Mouse (Mus musculus): ENCODE measurements around the gene Rpl9-ps6. TPM values are rescaled to one million over a fixed set of nuclear protein-coding genes. Genes with fewer than 3 reads are reported as not detected.
"Not testable (repeated sequence)": the region's sequence is repeated elsewhere in the genome, so short reads cannot be mapped to it uniquely, and the experiment has no call there.

The Rpl9-ps6 gene
- polyA plus RNA-seq, 1 experiment from 2014 or later = 72.3 TPM

- peaks cover under 1% of the 10 kb centered on the region; the same call in 1 of the 2 replicates for H3K4me1 ChIP-seq
- ATAC-seq (ENCODE audit: low FRiP score, low read depth) = no peak
- H3K27me3 ChIP-seq = no peaks in the 10 kb centered on the region
- no peak overlapping the region for H3K9ac ChIP-seq (replicated peaks)
- WGBS = 87% methylated on average over 8 of the region's 8 CpGs
- H3K4me3 ChIP-seq = no peak overlapping the region
- peaks cover 42% of the 10 kb centered on the region for H3K36me3 ChIP-seq
- no peak overlapping the region for H3K27ac ChIP-seq (replicated peaks)
- H3K9me3 ChIP-seq = no peaks in the 10 kb centered on the region
- no peak overlapping the region for H3K4me2 ChIP-seq (replicated peaks)
Measured at GRCm38 (mm10) chr19:32493471-32493870, 27.1 kb upstream of the Rpl9-ps6 start.

DNA sequence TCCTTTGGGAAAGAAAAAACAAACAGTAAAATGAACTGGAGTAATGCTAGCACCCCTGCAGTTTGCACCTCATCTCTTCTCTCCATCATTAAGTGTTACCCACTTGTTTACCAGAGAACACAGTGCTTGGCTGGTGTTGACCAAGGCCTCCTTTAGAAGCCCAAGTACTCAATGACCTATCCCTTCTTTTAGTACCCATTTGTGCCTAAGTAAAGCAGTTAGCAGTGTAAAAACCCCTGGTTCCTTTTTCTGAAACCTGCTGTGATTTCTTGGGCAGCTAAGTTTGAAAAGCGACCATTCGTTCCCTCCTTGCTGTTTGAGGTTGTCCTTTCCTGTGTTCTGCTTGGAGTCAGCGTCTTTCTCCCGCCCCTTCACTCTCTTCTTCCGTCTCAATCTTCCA, 26.6 kb upstream of the Rpl9-ps6 start:
- no peak overlapping the region for H3K27ac ChIP-seq (replicated peaks)
- H3K9me3 ChIP-seq = no peaks in the 10 kb centered on the region
- ATAC-seq (ENCODE audit: low FRiP score, low read depth) = no peak
- 90% methylated on average over 5 of the region's 5 CpGs for WGBS
- H3K36me3 ChIP-seq = peaks cover 37% of the 10 kb centered on the region
- peaks cover 4% of the 10 kb centered on the region; the same call in 1 of the 2 replicates for H3K4me1 ChIP-seq
- H3K9ac ChIP-seq (replicated peaks) = no peak overlapping the region
- no peak overlapping the region for H3K4me2 ChIP-seq (replicated peaks)
- H3K4me3 ChIP-seq = no peak overlapping the region
- no peaks in the 10 kb centered on the region for H3K27me3 ChIP-seq

DNA sequence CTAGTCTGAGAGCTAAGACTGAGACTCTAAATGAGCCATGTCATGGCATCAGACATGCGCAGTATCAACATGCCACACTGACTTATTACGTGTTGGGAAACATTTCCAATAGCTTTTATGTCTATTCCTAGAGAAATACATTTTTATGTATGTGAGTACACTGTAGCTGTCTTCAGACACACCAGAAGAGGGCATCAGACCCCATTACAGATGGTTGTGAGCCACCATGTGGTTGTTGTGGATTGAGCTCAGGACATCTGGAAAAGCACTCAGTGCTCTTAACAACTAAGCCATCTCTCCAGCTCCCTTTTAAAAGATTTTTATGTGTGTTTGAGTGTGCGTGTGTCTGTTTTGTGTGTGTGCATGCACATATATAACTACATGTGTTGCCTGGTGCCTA, 26.0 kb upstream of the Rpl9-ps6 start:
- ATAC-seq (ENCODE audit: low FRiP score, low read depth) = no peak
- Histone ChIP-seq H3K4me1 (peaks cover 10% of the 10 kb centered on the region), H3K4me3 (no peak overlapping the region), H3K36me3 (peaks cover 35% of the 10 kb centered on the region), H3K9ac (replicated peaks) (no peak overlapping the region), H3K27me3 (no peaks in the 10 kb centered on the region), H3K27ac (replicated peaks) (no peak overlapping the region), H3K4me2 (replicated peaks) (no peak overlapping the region), H3K9me3 (no peaks in the 10 kb centered on the region)
- 98% methylated on average over 3 of the region's 3 CpGs for WGBS

GRCm38 (mm10) chr19:32490976-32491375, 24.6 kb upstream of the Rpl9-ps6 start:
- Histone ChIP-seq H3K4me3 (no peak overlapping the region), H3K9me3 (no peaks in the 10 kb centered on the region), H3K4me1 (peaks cover 19% of the 10 kb centered on the region), H3K27ac (replicated peaks) (no peak overlapping the region), H3K27me3 (no peaks in the 10 kb centered on the region), H3K4me2 (replicated peaks) (no peak overlapping the region), H3K36me3 (peaks cover 35% of the 10 kb centered on the region), H3K9ac (replicated peaks) (no peak overlapping the region)
- no peak for ATAC-seq (ENCODE audit: low FRiP score, low read depth)
- 90% methylated on average over 2 of the region's 2 CpGs for WGBS

DNA sequence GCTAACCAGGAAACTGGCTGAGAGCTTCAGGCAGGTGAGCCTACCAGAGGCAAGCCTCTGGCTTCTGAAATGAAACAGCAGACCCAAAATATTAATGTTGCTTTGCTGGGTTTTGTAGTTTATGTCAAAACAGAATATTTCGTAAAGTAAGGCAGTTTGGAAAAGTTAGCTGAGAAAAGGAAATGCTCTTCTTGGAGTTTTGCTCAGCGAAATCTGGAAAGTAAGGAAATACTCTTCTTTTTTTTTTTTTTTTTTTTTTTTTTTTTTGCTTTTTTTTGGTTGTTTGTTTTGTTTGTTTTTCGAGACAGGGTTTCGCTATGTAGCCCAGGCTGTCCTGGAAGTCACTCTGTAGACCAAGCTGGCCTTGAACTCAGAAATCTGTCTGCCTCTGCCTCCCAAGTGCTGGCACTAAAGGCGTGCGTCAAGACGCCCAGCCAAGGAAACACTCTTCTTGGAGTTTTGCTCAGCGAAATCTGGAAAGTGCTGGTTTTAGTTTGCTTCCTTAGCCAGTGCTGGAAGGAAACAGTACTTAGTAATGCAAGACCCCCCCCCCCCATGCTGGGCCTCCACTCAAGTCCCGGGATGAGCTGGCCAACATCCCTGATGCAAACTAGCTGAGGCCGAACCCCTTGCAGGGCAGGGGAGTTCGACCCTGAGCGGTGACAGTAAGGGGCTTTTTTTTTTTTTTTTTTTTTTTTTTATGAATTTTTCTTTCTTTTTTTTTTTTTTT, 23.0 kb upstream of the Rpl9-ps6 start:
- ATAC-seq (ENCODE audit: low FRiP score, low read depth) = no peak
- Histone ChIP-seq H3K36me3 (peaks cover 20% of the 10 kb centered on the region), H3K9me3 (no peaks in the 10 kb centered on the region), H3K9ac (replicated peaks) (no peak overlapping the region), H3K4me1 (peaks cover 23% of the 10 kb centered on the region), H3K4me3 (no peak overlapping the region), H3K4me2 (replicated peaks) (no peak overlapping the region), H3K27ac (replicated peaks) (no peak overlapping the region), H3K27me3 (no peaks in the 10 kb centered on the region)
- 90% methylated on average over 12 of the region's 12 CpGs for WGBS

DNA sequence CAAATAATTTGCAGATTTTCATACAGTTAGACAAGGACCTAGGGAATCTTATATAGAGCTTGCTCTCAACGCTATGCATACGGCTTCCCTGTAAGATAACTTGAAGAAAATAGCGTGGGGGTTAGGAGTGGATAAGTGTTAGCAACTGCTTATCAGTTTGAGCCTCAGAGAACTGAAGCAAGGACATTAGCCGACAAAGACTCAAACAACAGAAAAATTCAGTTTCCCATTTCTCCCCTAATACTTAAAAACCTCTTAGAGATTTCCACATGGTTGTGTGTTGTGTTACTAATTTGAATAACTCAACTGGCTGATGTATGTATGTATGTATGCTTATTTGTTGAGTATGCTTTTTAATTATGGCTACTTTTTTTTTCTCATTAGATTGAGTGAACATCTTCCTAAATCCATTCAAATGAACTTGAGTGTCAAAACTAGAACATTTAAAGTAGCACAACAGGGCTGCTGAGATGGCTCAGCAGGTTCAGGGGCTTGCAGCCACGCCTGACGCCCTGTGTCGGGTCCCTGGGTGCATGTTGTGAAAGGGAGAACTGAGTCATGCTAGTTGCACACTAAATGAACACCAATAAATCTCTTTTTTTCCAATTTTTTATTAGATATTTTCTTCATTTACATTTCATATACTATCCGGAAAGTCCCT, 21.3 kb upstream of the Rpl9-ps6 start:
- 0 out of 2 replicates have a peak overlapping the region, but pooled peaks have one; percentile 2 for H3K4me3 ChIP-seq
- peaks cover 23% of the 10 kb centered on the region for H3K4me1 ChIP-seq
- H3K9ac ChIP-seq (replicated peaks) = no peak overlapping the region
- no peak overlapping the region for H3K27ac ChIP-seq (replicated peaks)
- no peaks in the 10 kb centered on the region for H3K9me3 ChIP-seq
- no peak for ATAC-seq (ENCODE audit: low FRiP score, low read depth)
- peaks cover 10% of the 10 kb centered on the region; the same call in 1 of the 2 replicates for H3K36me3 ChIP-seq
- peak overlapping the region; percentile 78 for H3K4me2 ChIP-seq (replicated peaks)
- 92% methylated on average over 8 of the region's 8 CpGs for WGBS
- no peaks in the 10 kb centered on the region for H3K27me3 ChIP-seq

GRCm38 (mm10) chr19:32486106-32486724, 19.8 kb upstream of the Rpl9-ps6 start:
- H3K9me3 ChIP-seq, H3K36me3 ChIP-seq, H3K27me3 ChIP-seq: not testable (repeated sequence)
- H3K4me2 ChIP-seq (replicated peaks) = peak overlapping the region; percentile 78
- peak overlapping the region; percentile 68 for H3K9ac ChIP-seq (replicated peaks)
- peak overlapping the region; percentile 68 for H3K4me3 ChIP-seq
- peaks cover 23% of the 10 kb centered on the region for H3K4me1 ChIP-seq
- ATAC-seq (ENCODE audit: low FRiP score, low read depth) = peak; percentile 86
- under 1% methylated on average over 47 of the region's 47 CpGs for WGBS
- H3K27ac ChIP-seq (replicated peaks) = peak overlapping the region; percentile 93

DNA sequence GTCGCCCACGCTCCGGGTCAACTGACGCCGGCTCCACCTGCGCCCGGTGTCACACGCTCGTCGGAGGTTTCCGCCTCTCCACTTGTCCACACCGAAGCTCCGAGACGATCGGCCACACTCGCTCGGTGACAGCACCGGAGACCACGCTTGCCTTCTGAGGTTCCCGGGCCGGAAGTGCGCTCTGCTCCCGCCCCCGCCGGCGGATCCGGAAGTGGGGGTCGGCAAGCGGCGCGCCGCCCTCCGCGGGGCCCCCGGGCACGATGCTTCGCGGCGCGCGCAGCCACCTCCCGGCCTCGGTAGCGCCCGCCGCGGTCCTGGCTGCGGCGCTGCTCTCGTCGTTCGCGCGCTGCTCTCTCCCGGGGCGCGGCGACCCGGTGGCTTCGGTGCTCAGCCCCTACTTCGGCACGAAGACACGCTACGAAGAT, 19.3 kb upstream of the Rpl9-ps6 start, which contains the start of gene Minpp1:
Minpp1 (plus strand) TSS at position 89 of the 425 bp plus-strand sequence.
- H3K4me2 ChIP-seq (replicated peaks) = peak within 1 kb of the TSS; percentile 78
- H3K9ac ChIP-seq (replicated peaks) = peak within 1 kb of the TSS; percentile 68
- WGBS = 1% methylated on average over 62 of the region's 64 CpGs
- H3K27ac ChIP-seq (replicated peaks) = peak within 1 kb of the TSS; percentile 93
- no peaks in the 10 kb centered on the region for H3K27me3 ChIP-seq
- H3K9me3 ChIP-seq = no peaks in the 10 kb centered on the region
- peaks cover 23% of the 10 kb centered on the region for H3K4me1 ChIP-seq
- peak within 1 kb of the TSS; percentile 68 for H3K4me3 ChIP-seq
- no peaks in the 10 kb centered on the region for H3K36me3 ChIP-seq
- ATAC-seq (ENCODE audit: low FRiP score, low read depth) = peak; percentile 93

DNA sequence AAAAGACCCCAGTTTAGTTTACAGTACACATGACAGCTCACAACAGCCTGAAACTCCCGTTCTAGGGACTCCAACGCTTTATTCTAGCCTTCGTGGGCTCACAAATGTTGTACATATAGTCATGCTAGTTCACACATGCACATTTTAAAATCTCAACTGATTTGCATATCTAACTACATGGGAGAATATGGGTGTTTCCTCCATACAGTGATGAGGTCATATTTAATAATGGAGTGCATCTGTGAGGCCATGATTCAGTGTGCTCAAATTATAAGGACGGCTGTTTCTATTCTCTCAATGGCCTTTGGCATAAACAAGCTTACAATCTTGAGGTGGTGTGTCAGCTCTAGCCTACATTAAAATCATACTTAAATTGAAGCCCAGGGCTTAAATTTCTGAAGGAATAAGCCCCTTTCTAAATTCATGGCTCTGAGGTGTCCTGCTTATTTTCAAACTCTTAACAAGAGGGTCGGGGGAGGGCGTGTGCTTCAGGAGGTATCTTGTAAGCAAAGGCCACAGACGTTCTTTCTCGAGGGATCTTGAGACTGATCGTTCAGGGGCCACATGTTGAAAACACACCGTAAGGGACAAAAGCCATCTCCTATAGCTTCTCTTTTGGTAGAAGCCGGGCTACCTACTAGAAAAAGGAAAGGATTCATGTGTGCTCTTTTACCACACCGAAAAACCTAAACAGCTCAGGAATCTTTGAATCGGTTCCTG, 18.7 kb upstream of the Rpl9-ps6 start:
- Histone ChIP-seq H3K27me3 (no peaks in the 10 kb centered on the region), H3K27ac (replicated peaks) (peak overlapping the region; percentile 93), H3K4me1 (peaks cover 23% of the 10 kb centered on the region), H3K9me3 (no peaks in the 10 kb centered on the region), H3K4me3 (peak overlapping the region; percentile 68), H3K9ac (replicated peaks) (peak overlapping the region; percentile 68), H3K4me2 (replicated peaks) (peak overlapping the region; percentile 78), H3K36me3 (no peaks in the 10 kb centered on the region)
- 20% methylated on average over 13 of the region's 13 CpGs for WGBS
- ATAC-seq (ENCODE audit: low FRiP score, low read depth) = no peak; the same call in 1 of the 2 replicates

- Histone ChIP-seq H3K27me3 (no peaks in the 10 kb centered on the region), H3K9ac (replicated peaks) (no peak overlapping the region), H3K4me1 (peaks cover 5% of the 10 kb centered on the region), H3K4me3 (no peak overlapping the region), H3K4me2 (replicated peaks) (no peak overlapping the region), H3K27ac (replicated peaks) (no peak overlapping the region), H3K9me3 (no peaks in the 10 kb centered on the region), H3K36me3 (no peaks in the 10 kb centered on the region)
- ATAC-seq (ENCODE audit: low FRiP score, low read depth) = no peak
- 80% methylated on average over 4 of the region's 4 CpGs for WGBS
Measured at GRCm38 (mm10) chr19:32481511-32481910, 15.1 kb upstream of the Rpl9-ps6 start.

DNA sequence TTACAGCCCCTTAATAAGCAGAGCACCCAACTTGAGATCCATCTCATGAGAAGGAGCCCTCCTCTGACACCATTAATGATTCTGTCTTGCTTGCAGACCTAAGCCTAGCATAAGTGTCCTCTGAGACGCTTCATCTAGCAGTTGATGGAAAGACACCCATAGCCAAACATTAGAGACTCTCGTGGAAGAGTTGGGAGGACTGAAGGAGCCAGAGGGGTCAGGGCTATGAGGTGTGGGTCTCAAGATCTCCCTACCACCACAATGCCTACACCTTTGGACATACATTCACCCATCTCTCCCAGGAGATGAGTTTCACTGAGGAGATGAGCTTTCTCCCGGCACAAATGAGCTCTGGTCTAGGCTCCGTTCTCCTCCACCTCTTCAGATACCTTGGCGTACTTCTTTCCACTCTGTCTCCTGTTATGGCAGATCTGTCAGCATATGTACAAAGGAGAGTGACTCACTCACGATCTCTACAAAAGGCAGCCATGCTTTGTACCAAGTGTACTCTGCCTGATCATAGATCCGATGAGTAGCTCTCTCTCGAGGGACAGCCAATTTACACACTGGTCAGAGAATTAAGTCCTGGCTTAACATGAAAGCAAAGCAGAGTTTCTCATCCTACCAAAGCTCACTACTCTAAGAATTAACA, 14.5 kb upstream of the Rpl9-ps6 start:
- Histone ChIP-seq H3K4me2 (replicated peaks) (no peak overlapping the region), H3K27ac (replicated peaks) (no peak overlapping the region), H3K9me3 (no peaks in the 10 kb centered on the region), H3K36me3 (no peaks in the 10 kb centered on the region), H3K9ac (replicated peaks) (no peak overlapping the region), H3K4me1 (peaks cover 4% of the 10 kb centered on the region), H3K27me3 (no peaks in the 10 kb centered on the region), H3K4me3 (no peak overlapping the region)
- ATAC-seq (ENCODE audit: low FRiP score, low read depth) = no peak
- 90% methylated on average over 8 of the region's 8 CpGs for WGBS
